Mouse (Mus musculus) right cerebral cortex, postnatal 4 days (tissue): ENCODE data around the gene Alpk3.

Experiments
- DNase-seq: peaks from one replicate; pipeline ENCODE4 v3.0.0-alpha.2; 2022

Alpk3 gene

GRCm38 (mm10) chr7:81057471-81057870 is at the start of gene Alpk3:
Gene Alpk3, plus strand, starts transcription at chr7:81057600.
- DNase-seq, result no peak

GRCm38 (mm10) chr7:81008285-81008684 is 49.1 kb upstream of the Alpk3 start:
- DNase-seq, result no peak

- no peak for DNase-seq
These were observed 45.8 kb upstream of the Alpk3 start for GRCm38 (mm10) chr7:81011576-81011975.

- DNase-seq, result no peak
These were observed 37.1 kb upstream of the Alpk3 start for GRCm38 (mm10) chr7:81020307-81020706.

- DNase-seq, result no peak
These were observed 34.7 kb upstream of the Alpk3 start for GRCm38 (mm10) chr7:81022731-81023130.

GRCm38 (mm10) chr7:81024118-81024517 is 33.3 kb upstream of the Alpk3 start:
- DNase-seq, result no peak

- DNase-seq, result no peak
These were observed 32.7 kb upstream of the Alpk3 start for GRCm38 (mm10) chr7:81024651-81025050.

GRCm38 (mm10) chr7:81025751-81026150 is 31.6 kb upstream of the Alpk3 start:
- DNase-seq, result no peak

- DNase-seq, result no peak
These were observed 17.7 kb upstream of the Alpk3 start for GRCm38 (mm10) chr7:81039711-81040110.

- DNase-seq, result no peak
These were observed 14.3 kb upstream of the Alpk3 start for GRCm38 (mm10) chr7:81043023-81043620.

GRCm38 (mm10) chr7:81047847-81048246 is 9.6 kb upstream of the Alpk3 start:
- DNase-seq, result no peak

- no peak for DNase-seq
These were observed 8.9 kb upstream of the Alpk3 start for GRCm38 (mm10) chr7:81048513-81048912.

GRCm38 (mm10) chr7:81049966-81050365 is 7.4 kb upstream of the Alpk3 start:
- DNase-seq, result no peak

- no peak for DNase-seq
These were observed 1.6 kb upstream of the Alpk3 start for GRCm38 (mm10) chr7:81055709-81056370.

GRCm38 (mm10) chr7:81057901-81058711 is 706 bp downstream of the Alpk3 start:
- DNase-seq, result no peak

- DNase-seq, result no peak
These were observed 1.3 kb downstream of the Alpk3 start for GRCm38 (mm10) chr7:81058712-81059154.

- DNase-seq, result no peak
These were observed 2.0 kb downstream of the Alpk3 start for GRCm38 (mm10) chr7:81059388-81059787.

GRCm38 (mm10) chr7:81060908-81061307 is 3.5 kb downstream of the Alpk3 start:
- no peak for DNase-seq

- no peak for DNase-seq
These were observed 4.5 kb downstream of the Alpk3 start for GRCm38 (mm10) chr7:81061936-81062335.

- DNase-seq, result no peak
These were observed 5.9 kb downstream of the Alpk3 start for GRCm38 (mm10) chr7:81063332-81063731.

GRCm38 (mm10) chr7:81066714-81067113 is 9.3 kb downstream of the Alpk3 start:
- no peak for DNase-seq

GRCm38 (mm10) chr7:81072463-81072862 is 15.1 kb downstream of the Alpk3 start:
- DNase-seq, result no peak

- no peak for DNase-seq
These were observed 15.9 kb downstream of the Alpk3 start for GRCm38 (mm10) chr7:81073273-81073672.

- DNase-seq, result no peak
These were observed 17.1 kb downstream of the Alpk3 start for GRCm38 (mm10) chr7:81074546-81074945.
